Mouse (Mus musculus) central nervous system, embryonic 18 days (tissue): Measurements from ENCODE around the gene Hbb-bh1. TPM values are rescaled to one million over a fixed set of nuclear protein-coding genes. Genes with fewer than 3 reads are reported as not detected.

ENCODE experiments used
- polyA plus RNA-seq: library from polyadenylated mRNA; depleted of rRNA; stranded (reverse); fragments of >200 nt; gene quantifications from 2 replicates; pipeline ENCODE4 v1.2.3, GENCODE M21; 2012; rRNA removed

Hbb-bh1 gene
- not detected in 2 replicates for polyA plus RNA-seq

DNA sequence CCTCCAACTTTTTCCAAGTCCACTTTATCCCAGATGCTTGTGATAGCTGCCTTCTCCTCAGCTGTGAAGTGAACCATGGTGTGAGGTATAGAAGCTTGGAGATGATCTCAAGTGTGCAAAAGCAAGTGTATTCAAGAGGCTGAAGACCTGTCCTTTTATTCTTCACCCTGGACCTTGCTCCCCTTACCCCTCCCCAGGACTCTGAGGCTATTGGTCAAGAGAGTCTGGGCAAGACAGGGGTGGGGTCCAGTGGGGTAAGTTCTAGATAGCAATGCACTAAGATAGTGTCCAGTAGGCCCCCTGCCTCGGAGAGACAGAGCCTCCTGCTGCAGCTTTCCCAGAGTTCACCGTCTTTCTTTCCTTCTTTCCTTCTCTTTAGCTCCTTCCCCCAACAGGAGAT, at the start of gene Hbb-bh1:
Hbb-bh1 (minus strand) TSS at position 131 of the 400 bp plus-strand sequence.

DNA sequence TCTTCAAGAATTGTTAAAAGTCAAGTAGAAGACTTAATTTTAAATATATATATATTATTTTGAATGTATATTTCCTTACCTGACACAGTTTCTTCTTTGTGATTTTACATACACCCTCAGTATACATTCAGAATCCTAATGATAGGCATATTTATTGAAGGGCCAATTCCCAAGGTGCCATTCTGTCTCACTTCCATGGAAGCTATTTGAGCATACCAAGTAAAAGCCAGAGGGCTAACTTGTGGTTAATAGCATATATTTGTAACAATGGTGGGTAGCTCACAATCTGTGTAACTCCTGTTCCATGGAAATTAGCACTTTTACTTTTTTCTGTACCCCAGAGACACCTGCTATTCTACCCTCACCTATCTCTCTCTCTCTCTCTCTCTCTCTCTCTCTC, 43.2 kb upstream of the Hbb-bh1 start, which contains the start of gene Olfr66:
Olfr66 (minus strand) TSS at position 101 of the 400 bp plus-strand sequence.

GRCm38 (mm10) chr7:103853090-103853489, 10.1 kb upstream of the Hbb-bh1 start, which contains the start of gene Hbb-y:
Gene Hbb-y, minus strand, starts transcription at chr7:103853216.

GRCm38 (mm10) chr7:103840268-103840667, 2.7 kb downstream of the Hbb-bh1 start, which contains the start of gene Hbb-bh2:
Gene Hbb-bh2, minus strand, starts transcription at chr7:103840520.

DNA sequence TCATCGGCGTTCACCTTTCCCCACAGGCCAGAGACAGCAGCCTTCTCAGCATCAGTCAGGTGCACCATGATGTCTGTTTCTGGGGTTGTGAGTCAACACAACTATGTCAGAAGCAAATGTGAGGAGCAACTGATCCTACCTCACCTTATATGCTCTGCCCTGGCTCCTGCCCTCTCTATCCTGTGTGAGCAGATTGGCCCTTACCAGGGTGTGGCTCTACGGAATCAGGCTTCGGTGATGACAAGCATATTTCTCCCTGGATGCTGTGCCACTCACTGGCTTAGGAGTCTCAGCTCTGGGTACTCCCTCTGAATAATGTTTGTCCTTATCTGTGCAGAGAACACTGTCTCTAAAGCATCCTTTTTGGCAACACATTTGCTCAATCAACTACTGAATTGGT, 15.2 kb downstream of the Hbb-bh1 start, which contains the start of gene Hbb-bs:
Hbb-bs (minus strand) TSS at position 289 of the 400 bp plus-strand sequence.

DNA sequence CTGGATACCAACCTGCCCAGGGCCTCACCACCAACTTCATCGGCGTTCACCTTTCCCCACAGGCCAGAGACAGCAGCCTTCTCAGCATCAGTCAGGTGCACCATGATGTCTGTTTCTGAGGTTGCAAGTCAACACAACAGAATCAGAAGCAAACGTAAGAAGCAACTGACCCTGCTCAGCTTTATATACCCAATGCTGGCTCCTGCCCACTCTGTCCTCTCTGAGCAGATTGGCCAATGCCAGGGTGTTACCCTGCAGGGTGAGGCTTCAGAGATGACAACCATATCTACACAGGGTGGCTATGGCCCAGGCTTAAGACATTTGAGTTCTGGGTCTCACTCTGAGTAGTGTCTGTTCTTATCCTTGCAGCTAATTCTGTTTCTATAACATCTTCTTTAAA, 29.2 kb downstream of the Hbb-bh1 start, which contains the start of gene Hbb-bt:
Hbb-bt (minus strand) TSS at position 231 of the 400 bp plus-strand sequence.

GRCm38 (mm10) chr7:103791721-103792120, 51.2 kb downstream of the Hbb-bh1 start, which contains the start of gene Olfr67:
Gene Olfr67, minus strand, starts transcription at chr7:103791821.

Other genes starting within 250 kb of the Hbb-bh1 start
- not detected in 2 replicates for gene Olfr619, start 242.6 kb downstream of the Hbb-bh1 start, polyA plus RNA-seq
- not detected in 2 replicates for gene Olfr620, start 230.6 kb downstream of the Hbb-bh1 start, polyA plus RNA-seq
- gene Olfr622, start 200.5 kb downstream of the Hbb-bh1 start, polyA plus RNA-seq: not detected in 2 replicates
- gene Olfr623, start 179.5 kb downstream of the Hbb-bh1 start, polyA plus RNA-seq: not detected in 2 replicates
- gene Olfr624, start 172.0 kb downstream of the Hbb-bh1 start, polyA plus RNA-seq: not detected in 2 replicates
- gene Olfr625-ps1, start 160.4 kb downstream of the Hbb-bh1 start, polyA plus RNA-seq: not detected in 2 replicates
- gene Olfr243, start 128.5 kb downstream of the Hbb-bh1 start, polyA plus RNA-seq: not detected in 2 replicates
- not detected in 2 replicates for gene Olfr628, start 112.8 kb downstream of the Hbb-bh1 start, polyA plus RNA-seq
- not detected in 2 replicates for gene Olfr629, start 98.2 kb downstream of the Hbb-bh1 start, polyA plus RNA-seq
- gene Olfr630, start 85.8 kb downstream of the Hbb-bh1 start, polyA plus RNA-seq: not detected in 2 replicates
- not detected in 2 replicates for gene Olfr69, start 71.6 kb downstream of the Hbb-bh1 start, polyA plus RNA-seq
- not detected in 2 replicates for gene Olfr68, start 63.5 kb downstream of the Hbb-bh1 start, polyA plus RNA-seq
- not detected in 2 replicates for gene Olfr67, start 51.3 kb downstream of the Hbb-bh1 start, polyA plus RNA-seq
- gene Hbb-bt, start 29.2 kb downstream of the Hbb-bh1 start, polyA plus RNA-seq: 211 and 248 TPM in 2 replicates
- gene Hbb-bs, start 15.1 kb downstream of the Hbb-bh1 start, polyA plus RNA-seq: 1,468 and 1,656 TPM in 2 replicates
- not detected in 2 replicates for gene Hbb-bh2, start 2.6 kb downstream of the Hbb-bh1 start, polyA plus RNA-seq
- gene Hbb-y, start 10.1 kb upstream of the Hbb-bh1 start, polyA plus RNA-seq: 1.0 and 1.8 TPM in 2 replicates
- not detected in 2 replicates for gene Olfr66, start 43.1 kb upstream of the Hbb-bh1 start, polyA plus RNA-seq
- gene Olfr64, start 51.3 kb upstream of the Hbb-bh1 start, polyA plus RNA-seq: not detected in 2 replicates
- not detected in 2 replicates for gene Olfr65, start 60.3 kb upstream of the Hbb-bh1 start, polyA plus RNA-seq
- not detected in 2 replicates for gene Olfr631, start 85.7 kb upstream of the Hbb-bh1 start, polyA plus RNA-seq
- 0.03 TPM in 1 of 2 replicates, not detected in the other for gene Olfr632, start 91.2 kb upstream of the Hbb-bh1 start, polyA plus RNA-seq
- gene Olfr633, start 101.3 kb upstream of the Hbb-bh1 start, polyA plus RNA-seq: not detected in 2 replicates
- gene Olfr635, start 128.0 kb upstream of the Hbb-bh1 start, polyA plus RNA-seq: not detected in 2 replicates
- not detected in 2 replicates for gene Olfr638, start 155.6 kb upstream of the Hbb-bh1 start, polyA plus RNA-seq
- gene Olfr639, start 174.1 kb upstream of the Hbb-bh1 start, polyA plus RNA-seq: 0.01 TPM in 1 of 2 replicates, not detected in the other
- gene Olfr640, start 182.4 kb upstream of the Hbb-bh1 start, polyA plus RNA-seq: not detected in 2 replicates
- not detected in 2 replicates for gene Olfr641, start 192.3 kb upstream of the Hbb-bh1 start, polyA plus RNA-seq
- gene Olfr642, start 209.5 kb upstream of the Hbb-bh1 start, polyA plus RNA-seq: not detected in 2 replicates
- not detected in 2 replicates for gene 4930516K23Rik, start 218.3 kb upstream of the Hbb-bh1 start, polyA plus RNA-seq
- not detected in 2 replicates for gene Olfr644, start 228.7 kb upstream of the Hbb-bh1 start, polyA plus RNA-seq
- gene Olfr645, start 242.3 kb upstream of the Hbb-bh1 start, polyA plus RNA-seq: not detected in 2 replicates